Mouse (Mus musculus) embryonic fibroblast, embryonic 13.5 days (primary cell): ENCODE results near the gene I830077J02Rik.

ENCODE experiments used
- CTCF ChIP-seq: IDR thresholded peaks from 2 replicates; pipeline ENCODE4 v1.5.1; 2011; ENCODE audit warnings: mild to moderate bottlenecking, control low read depth, low read length, moderate library complexity, borderline replicate concordance; ENCODE audit not compliant: insufficient read depth
- POLR2A ChIP-seq: IDR thresholded peaks from 2 replicates; pipeline ENCODE4 v1.6.1; 2011; ENCODE audit warnings: low read depth, mild to moderate bottlenecking, control low read depth, low read length, moderate library complexity

GRCm38 (mm10) chr3:105936111-105936510 lies 3.6 kb upstream of the I830077J02Rik start:
- TF ChIP-seq CTCF (no peak), POLR2A (no peak)
